Mouse (Mus musculus): ENCODE data around the gene Jak1. TPM values are rescaled to one million over a fixed set of nuclear protein-coding genes. Genes with fewer than 3 reads are reported as not detected.

Jak1 gene
- 100 to 1,000 TPM; 120 to 122 TPM for total RNA-seq (2021)
- long read RNA-seq, experiment 1, full-length matches to known transcripts = 24 of 33 reads
- long read RNA-seq, experiment 1, partial matches to known transcripts = 3 of 33 reads
- long read RNA-seq, experiment 1, other reads (novel, unspliced or antisense) = 6 of 33 reads
- long read RNA-seq, experiment 2, full-length matches to known transcripts = 41 of 85 reads
- long read RNA-seq, experiment 2, partial matches to known transcripts = 36 of 85 reads
- long read RNA-seq, experiment 2, other reads (novel, unspliced or antisense) = 8 of 85 reads

DNA sequence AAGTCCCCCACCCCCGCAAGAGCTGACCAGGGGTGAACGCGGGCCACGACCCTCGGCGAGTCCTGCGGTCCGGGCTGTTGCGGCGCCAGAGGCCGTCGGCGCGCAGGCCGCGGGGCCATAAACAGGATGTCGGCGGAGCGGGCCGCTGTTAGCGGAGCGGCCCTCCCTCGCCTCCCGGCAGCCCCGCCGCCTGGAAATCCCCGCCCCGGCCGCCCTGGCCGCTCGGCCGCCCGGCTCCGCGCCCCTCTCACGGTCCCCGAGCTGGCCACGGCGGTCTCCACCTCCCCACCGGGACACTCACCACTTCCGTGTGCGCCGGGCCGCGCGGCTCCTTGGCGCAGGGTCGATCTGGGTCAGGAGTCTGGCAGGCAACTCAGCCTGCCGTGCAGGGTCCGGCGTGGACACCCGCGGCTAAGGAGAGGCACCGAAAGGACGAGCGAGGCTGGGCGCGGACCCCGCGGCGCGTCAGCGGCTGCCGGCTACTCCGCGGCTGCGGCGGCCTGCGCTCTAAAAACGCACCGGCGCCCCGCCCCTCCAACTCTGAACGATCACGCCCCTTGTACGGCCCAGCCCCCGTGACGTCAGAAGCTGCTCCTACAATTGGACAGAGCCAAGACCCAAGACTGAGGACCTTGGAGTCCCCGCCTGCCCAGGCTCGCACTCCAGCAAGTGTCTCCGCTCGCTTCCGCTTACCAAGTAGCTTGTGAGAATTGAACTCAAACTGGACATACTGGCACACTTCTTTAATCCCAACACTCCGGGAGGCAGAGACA, at the start of gene Jak1:
TSS of gene Jak1 (minus strand) at position 542 of the 773 bp plus-strand sequence.
- peak; percentile 94 to 96 for DNase-seq (ENCODE audit: low spot score in 2 of 2)

DNA sequence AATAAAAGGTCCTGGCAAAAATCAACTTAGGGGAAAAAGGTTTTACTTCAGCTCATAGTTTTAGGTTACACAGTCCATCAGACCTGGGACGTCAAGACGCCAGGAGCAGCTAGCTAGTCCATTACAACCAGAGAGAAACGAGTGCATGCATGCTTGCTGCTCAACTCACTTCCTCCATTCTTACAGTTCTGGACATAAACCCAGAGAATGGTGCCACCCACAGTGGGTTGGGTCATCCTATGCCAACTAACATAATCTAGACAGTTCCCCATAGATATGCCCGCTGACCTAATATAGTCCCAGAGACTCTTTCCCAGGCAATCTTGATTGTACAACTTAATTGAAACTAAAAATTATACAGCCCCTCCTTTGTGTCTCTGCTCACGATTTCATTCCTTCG, 47.0 kb upstream of the Jak1 start:
- DNase-seq (ENCODE audit: low spot score in 2 of 2) = no peak

GRCm38 (mm10) chr4:101308166-101308565, 43.1 kb upstream of the Jak1 start:
- DNase-seq (ENCODE audit: low spot score in 2 of 2) = no peak

- DNase-seq (ENCODE audit: low spot score in 2 of 2) = no peak
Observed at GRCm38 (mm10) chr4:101307286-101307685, 42.2 kb upstream of the Jak1 start.

DNA sequence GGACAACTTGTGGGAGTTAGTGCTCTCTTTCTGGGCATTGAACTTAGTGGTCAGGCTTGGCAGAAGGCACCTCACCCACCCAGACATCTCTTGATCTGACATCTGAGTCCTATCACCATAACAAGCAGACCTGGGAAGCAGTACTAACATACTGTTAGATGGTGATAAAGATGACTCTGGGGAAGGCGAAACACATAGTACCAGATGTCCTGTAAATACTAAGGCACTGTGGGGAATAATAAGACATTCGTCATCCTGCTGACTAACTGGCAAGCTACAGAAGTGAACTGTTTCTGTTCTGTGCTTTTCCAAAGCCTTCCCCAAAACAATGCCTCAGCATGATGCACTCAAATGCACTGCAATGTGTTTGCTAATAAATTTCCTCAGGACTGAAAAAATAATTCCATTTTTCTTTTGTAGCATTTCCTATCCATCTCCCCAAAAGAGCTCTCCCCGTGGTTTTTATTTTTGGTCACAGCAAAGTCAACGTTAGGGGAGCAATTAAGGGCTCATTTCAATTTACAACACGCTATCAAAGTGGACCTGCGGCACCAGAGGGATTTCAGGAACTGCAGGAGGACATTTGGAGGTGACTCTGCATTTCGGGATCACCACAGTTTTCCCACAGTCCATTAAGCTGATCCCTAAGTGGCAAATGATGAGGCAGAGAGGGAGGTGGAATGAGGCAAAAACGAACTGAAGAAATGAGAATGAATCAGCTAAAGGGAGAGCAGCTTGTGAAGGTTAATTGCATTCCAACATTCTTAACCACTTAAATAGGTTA, 41.2 kb upstream of the Jak1 start:
- no peak for DNase-seq (ENCODE audit: low spot score in 2 of 2)

- no peak for DNase-seq (ENCODE audit: low spot score in 2 of 2)
Observed at GRCm38 (mm10) chr4:101305126-101305525, 40.0 kb upstream of the Jak1 start.

- no peak for DNase-seq (ENCODE audit: low spot score in 2 of 2)
Observed at GRCm38 (mm10) chr4:101304114-101304513, 39.0 kb upstream of the Jak1 start.

DNA sequence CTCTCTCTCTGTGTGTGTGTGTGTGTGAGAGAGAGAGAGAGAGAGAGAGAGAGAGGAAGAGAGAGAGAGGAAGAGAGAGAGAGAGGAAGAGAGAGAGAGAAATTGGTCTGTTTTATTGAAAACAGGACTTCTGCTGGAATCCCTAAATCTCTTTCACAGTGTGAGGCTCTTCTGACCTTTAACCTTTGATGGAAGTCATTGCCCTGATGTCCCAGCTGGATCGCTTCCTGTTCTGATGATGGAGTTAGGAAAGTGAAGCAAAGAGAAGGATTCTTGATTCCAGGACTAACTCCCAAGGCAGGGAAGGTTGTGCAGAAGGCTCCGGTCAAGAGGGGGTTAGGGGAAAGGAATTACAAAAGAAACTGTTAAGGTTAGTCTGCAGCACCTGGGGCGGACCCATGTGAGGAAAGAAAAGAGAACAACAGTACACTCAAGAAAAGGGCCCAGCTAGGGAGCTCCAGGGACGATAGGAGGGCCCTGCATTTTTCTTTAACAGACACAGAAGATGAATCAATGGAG, 35.4 kb upstream of the Jak1 start:
- DNase-seq (ENCODE audit: low spot score in 2 of 2) = no peak

GRCm38 (mm10) chr4:101298311-101298990, 33.4 kb upstream of the Jak1 start:
- DNase-seq (ENCODE audit: low spot score in 2 of 2) = no peak

GRCm38 (mm10) chr4:101296836-101297235, 31.8 kb upstream of the Jak1 start:
- no peak for DNase-seq (ENCODE audit: low spot score in 2 of 2)

DNA sequence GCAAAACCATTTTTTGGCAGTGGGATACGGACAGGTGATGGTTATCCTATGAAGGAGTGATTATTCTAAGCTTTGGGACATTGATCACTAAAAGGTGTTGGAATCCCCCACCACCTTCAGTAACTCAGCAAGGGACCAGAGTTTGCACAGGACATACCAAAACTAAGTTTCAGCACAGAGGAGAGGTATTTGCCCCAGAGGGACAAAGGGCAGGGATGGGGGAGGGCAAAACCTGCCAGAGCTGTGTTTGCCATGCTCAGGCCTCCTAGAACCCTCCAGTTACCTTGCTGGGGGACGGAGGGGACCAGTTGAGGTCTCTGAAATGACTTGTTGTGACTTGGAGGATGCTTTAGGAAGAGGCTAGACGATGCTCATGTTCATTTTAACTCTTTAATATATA, 30.7 kb upstream of the Jak1 start:
- no peak for DNase-seq (ENCODE audit: low spot score in 2 of 2)

GRCm38 (mm10) chr4:101293661-101294060, 28.6 kb upstream of the Jak1 start:
- no peak for DNase-seq (ENCODE audit: low spot score in 2 of 2)

DNA sequence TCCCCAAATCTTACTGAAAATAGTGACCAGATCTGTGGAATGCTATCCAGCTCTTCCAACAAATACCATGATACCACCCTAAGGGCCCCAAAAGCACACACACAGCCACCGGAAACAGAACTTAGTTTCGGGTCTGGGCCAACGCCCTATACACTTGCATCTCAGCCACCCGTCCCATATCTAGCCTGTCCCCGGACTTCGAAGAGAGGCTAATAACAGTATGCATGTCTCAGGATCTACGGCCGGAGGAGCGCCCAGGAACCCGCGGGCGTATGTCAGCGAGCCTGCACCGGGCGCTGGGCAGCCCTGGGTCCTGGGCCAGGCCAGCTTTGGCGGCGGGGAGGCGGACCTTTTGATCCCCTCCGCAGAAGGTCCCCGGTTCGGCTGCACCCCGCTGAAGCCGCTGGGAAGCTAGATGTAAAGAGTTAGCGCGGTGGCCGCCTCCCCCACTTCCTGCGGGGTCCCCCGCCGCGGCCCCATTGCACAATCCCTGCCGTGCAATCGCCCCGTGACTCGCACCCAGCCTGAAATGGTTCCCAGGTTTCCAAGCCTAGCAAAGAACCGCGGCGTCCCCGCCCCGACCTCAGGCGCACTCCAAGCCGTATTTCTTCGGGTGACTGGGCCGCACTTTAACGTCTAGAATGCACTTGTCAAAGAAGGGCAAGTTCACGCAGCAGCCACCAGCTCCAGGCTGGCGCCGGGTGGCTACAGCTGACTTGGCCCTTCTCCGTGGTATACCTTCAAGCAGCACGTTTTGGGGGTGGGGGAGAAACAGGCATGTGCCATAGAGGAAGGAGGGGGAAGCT, 27.9 kb upstream of the Jak1 start:
- peak; percentile 27 to 39 for DNase-seq (ENCODE audit: low spot score in 2 of 2)

GRCm38 (mm10) chr4:101292028-101292735, 27.1 kb upstream of the Jak1 start:
- DNase-seq (ENCODE audit: low spot score in 2 of 2) = peak; percentile 51 to 68

GRCm38 (mm10) chr4:101288292-101288691, 23.2 kb upstream of the Jak1 start:
- DNase-seq (ENCODE audit: low spot score in 2 of 2) = no peak

- DNase-seq (ENCODE audit: low spot score in 2 of 2) = no peak
Observed at GRCm38 (mm10) chr4:101286562-101286961, 21.5 kb upstream of the Jak1 start.

DNA sequence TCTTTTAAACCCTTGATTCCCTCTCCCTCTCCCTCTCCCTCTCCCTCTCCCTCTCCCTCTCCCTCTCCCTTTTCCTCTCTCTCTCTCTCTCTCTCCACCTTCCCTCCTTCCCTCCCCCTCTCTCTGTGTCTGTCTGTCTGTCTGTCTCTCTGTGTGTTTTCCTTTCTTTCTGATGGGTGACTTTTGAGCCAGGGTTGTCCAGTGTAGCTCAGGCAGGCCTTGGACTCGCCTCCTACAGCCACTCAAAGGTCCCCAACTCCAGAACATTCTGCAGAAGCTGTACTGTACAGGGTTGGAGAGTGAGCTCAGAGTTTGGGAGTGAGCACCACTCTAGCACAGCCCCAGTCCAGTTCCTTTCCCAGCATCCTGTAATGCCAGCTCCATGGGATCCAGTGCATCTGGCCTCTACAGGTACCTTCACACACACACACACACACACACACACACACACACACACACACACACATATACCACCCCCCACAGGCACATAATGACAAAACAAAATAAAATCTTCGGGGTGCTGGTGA, 20.9 kb upstream of the Jak1 start:
- DNase-seq (ENCODE audit: low spot score in 2 of 2) = no peak

- DNase-seq (ENCODE audit: low spot score in 2 of 2) = no peak
Observed at GRCm38 (mm10) chr4:101283938-101284337, 18.9 kb upstream of the Jak1 start.

DNA sequence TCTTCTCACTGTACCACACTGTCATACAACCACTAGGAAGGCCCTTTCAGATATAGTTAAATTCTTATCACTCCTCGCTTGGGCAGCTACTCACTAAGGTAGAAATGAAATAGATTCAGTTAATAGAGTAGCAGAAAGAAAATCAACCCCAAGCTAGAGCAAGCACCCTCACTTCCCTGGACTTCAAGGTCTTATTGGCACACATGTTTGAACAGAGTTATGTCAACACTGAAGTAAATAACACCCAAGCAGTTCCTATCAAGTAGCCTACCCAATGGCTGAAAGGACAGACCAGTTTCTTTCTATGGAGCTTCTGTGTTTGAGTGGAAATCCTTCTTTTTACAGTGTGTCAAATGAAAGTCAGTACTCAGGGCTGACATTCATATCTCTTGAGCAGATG, 17.2 kb upstream of the Jak1 start:
- DNase-seq (ENCODE audit: low spot score in 2 of 2) = no peak
